Mouse (Mus musculus) CH12.LX (cell line): ENCODE measurements around the gene Arl15. TPM values are rescaled to one million over a fixed set of nuclear protein-coding genes. Genes with fewer than 3 reads are reported as not detected.

Source experiments
- DNase-seq: peaks from one replicate; pipeline ENCODE4 v3.0.0-alpha.2; 2013; ENCODE audit errors: extremely low read depth
- H3K27ac ChIP-seq: 2 replicates; pipeline ENCODE4 v1.5.1; 2012; ENCODE audit warnings: low read depth, mild to moderate bottlenecking, control low read depth, moderate library complexity; ENCODE audit not compliant: insufficient read depth
- H3K27me3 ChIP-seq: replicated peaks from 2 replicates; pipeline ENCODE3; 2012; ENCODE audit warnings: inconsistent platforms
- H3K36me3 ChIP-seq, 2 experiments: replicated peaks in 1 of 2; 2 replicates each; pipeline versions ENCODE3 to v1.6.1; 2012; ENCODE audit warnings: inconsistent platforms in 1 of 2, low read length in 1 of 2, mild to moderate bottlenecking in 1 of 2, mixed read lengths in 1 of 2, moderate library complexity in 1 of 2; ENCODE audit not compliant: control insufficient read depth in 1 of 2, insufficient read depth in 1 of 2
- H3K4me1 ChIP-seq, 2 experiments: 2 replicates each; pipeline ENCODE4 v1.6.1; 2012; ENCODE audit warnings: inconsistent platforms in 1 of 2, moderate library complexity in 1 of 2; ENCODE audit not compliant: insufficient read depth in 2 of 2, control insufficient read depth in 1 of 2
- H3K4me2 ChIP-seq: 2 replicates; pipeline ENCODE4 v1.6.1; 2012; ENCODE audit warnings: low read depth, mild to moderate bottlenecking, control low read depth; ENCODE audit not compliant: poor library complexity, insufficient read depth, severe bottlenecking
- H3K4me3 ChIP-seq, 3 experiments: fragments of 150-350 bp in 1 of 3; sonication (generic) in 1 of 3; replicated peaks in 1 of 3; 2 replicates each; pipeline versions ENCODE3 to v1.5.1; 2011 to 2012; ENCODE audit warnings: low read depth in 2 of 3, low read length in 2 of 3, mild to moderate bottlenecking in 2 of 3, moderate library complexity in 2 of 3, control low read depth in 1 of 3, improper control_type of control experiment in 1 of 3, inconsistent platforms in 1 of 3, mixed read lengths in 1 of 3; ENCODE audit not compliant: poor library complexity in 1 of 3
- H3K79me2 ChIP-seq: replicated peaks from 2 replicates; pipeline ENCODE4 v1.6.1; 2012; ENCODE audit warnings: mild to moderate bottlenecking, moderate library complexity; ENCODE audit not compliant: control insufficient read depth, poor library complexity, insufficient read depth, severe bottlenecking; ENCODE audit errors: extremely low read depth
- H3K9ac ChIP-seq: 2 replicates; pipeline ENCODE4 v1.6.1; 2012; ENCODE audit warnings: low read depth, mild to moderate bottlenecking, control low read depth, moderate library complexity; ENCODE audit not compliant: insufficient read depth
- H3K9me3 ChIP-seq: replicated peaks from 2 replicates; pipeline ENCODE3; 2012; ENCODE audit warnings: low read length, inconsistent platforms, mixed read lengths
- E2F4 ChIP-seq: IDR thresholded peaks from 2 replicates; pipeline ENCODE4 v1.6.1; 2011; ENCODE audit warnings: low read depth, low read length, improper control_type of control experiment; ENCODE audit not compliant: insufficient replicate concordance
- KAT2A ChIP-seq: IDR thresholded peaks from 2 replicates; pipeline ENCODE4 v1.6.1; 2012; ENCODE audit warnings: low read length, improper control_type of control experiment, inconsistent platforms; ENCODE audit not compliant: insufficient replicate concordance
- MAFK ChIP-seq: IDR thresholded peaks from 2 replicates; pipeline ENCODE4 v1.6.1; 2011; ENCODE audit warnings: low read length, improper control_type of control experiment; ENCODE audit not compliant: insufficient replicate concordance
- MEF2A ChIP-seq: IDR thresholded peaks from 2 replicates; pipeline ENCODE4 v1.6.1; 2014; ENCODE audit warnings: low read depth, mild to moderate bottlenecking, inconsistent platforms, low read length, improper control_type of control experiment, borderline replicate concordance
- MXI1 ChIP-seq: IDR thresholded peaks from 2 replicates; pipeline ENCODE4 v1.6.1; 2011; ENCODE audit warnings: mild to moderate bottlenecking, low read depth, low read length, improper control_type of control experiment
- USF1 ChIP-seq: IDR thresholded peaks from 2 replicates; pipeline ENCODE4 v1.6.1; 2014; ENCODE audit warnings: low read depth, mild to moderate bottlenecking, inconsistent platforms, low read length, improper control_type of control experiment
- ZKSCAN1 ChIP-seq: IDR thresholded peaks from 2 replicates; pipeline ENCODE4 v1.6.1; 2012; ENCODE audit warnings: low read depth, inconsistent platforms, low read length, improper control_type of control experiment, borderline replicate concordance
- ZNF384 ChIP-seq: IDR thresholded peaks from 2 replicates; pipeline ENCODE4 v1.6.1; 2012; ENCODE audit warnings: low read depth, low read length, improper control_type of control experiment, inconsistent platforms
- dilution Hi-C: fragments of 300-500 bp; cut with MboI; formaldehyde crosslinking; loops from 2 replicates; pipeline ENCODE4 v1.14.3; 2020; ENCODE audit warnings: low sequenced_read_pairs; ENCODE audit not compliant: extremely low pct_unique_long_range_greater_than_20kb, extremely low pct_ligation_motif_present
- in situ Hi-C: fragments of 300-500 bp; cut with MboI; formaldehyde crosslinking; loops from 3 replicates; pipeline ENCODE4 v1.14.3; 2019; ENCODE audit warnings: low sequenced_read_pairs, low pct_ligation_motif_present, low pct_unique_long_range_greater_than_20kb, mixed read lengths
- polyA plus RNA-seq: library from polyadenylated mRNA; unstranded; fragments of >175 nt; gene quantifications from 2 replicates; pipeline ENCODE4 v1.2.1, GENCODE M21; 2012; ENCODE audit warnings: low read depth; ENCODE audit not compliant: insufficient read length
- total RNA-seq, 2 experiments: library from RNA; depleted of rRNA; stranded (reverse); fragments of 300-350 nt in 1 of 2; fragments of >200 nt in 1 of 2; gene quantifications; 2 replicates each; pipeline ENCODE4 v1.2.3; 2012 to 2014

Gene Arl15
- total and polyA plus RNA-seq, 3 experiments, result 2.2 to 5.2 (median 4.8) TPM

DNA sequence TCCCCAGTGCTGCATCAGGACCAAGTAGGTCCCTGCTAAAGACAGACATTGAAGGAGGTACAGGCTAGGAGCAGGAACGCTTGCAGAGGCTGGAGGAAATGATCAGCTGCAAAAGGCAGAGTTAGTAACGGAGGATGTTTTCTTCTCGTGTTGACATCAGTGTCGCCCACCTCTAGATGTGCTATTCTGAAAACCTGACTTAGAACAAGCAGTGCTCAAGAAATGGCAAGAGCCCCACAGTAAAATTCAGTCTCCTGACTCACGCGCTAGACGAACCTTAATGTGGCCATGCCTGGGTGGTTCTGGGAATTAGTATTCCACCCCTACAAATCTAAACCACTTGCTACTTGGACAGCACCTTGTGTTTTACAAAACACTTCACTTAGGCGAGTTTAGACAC is 291.1 kb downstream of the Arl15 start:
- Histone ChIP-seq H3K4me2 (no peak overlapping the region), H3K4me3 (no peak overlapping the region), H3K4me1 (peaks cover 0 to 32% of the 10 kb centered on the region in 2 experiments; a peak in 2 of 4 replicates), H3K9me3 (no peaks in the 10 kb centered on the region), H3K27me3 (no peaks in the 10 kb centered on the region), H3K79me2 (no peaks in the 10 kb centered on the region), H3K9ac (no peak overlapping the region), H3K27ac (no peak overlapping the region), H3K36me3 (peaks cover 0 to 19% of the 10 kb centered on the region in 2 experiments)
- in situ Hi-C loops, result loop anchor here (25.0 kb wide), 2 partner anchors 198 to 402 kb away; no protein-coding TSS in a partner anchor
- no peak for DNase-seq
- TF ChIP-seq E2F4, result no peak
- no peak for TF ChIP-seq KAT2A
- no peak for TF ChIP-seq MXI1
- no peak for TF ChIP-seq ZNF384
- TF ChIP-seq MEF2A, result no peak
- no peak for TF ChIP-seq ZKSCAN1
- no peak for TF ChIP-seq MAFK
- dilution Hi-C loops, result no loop called here

DNA sequence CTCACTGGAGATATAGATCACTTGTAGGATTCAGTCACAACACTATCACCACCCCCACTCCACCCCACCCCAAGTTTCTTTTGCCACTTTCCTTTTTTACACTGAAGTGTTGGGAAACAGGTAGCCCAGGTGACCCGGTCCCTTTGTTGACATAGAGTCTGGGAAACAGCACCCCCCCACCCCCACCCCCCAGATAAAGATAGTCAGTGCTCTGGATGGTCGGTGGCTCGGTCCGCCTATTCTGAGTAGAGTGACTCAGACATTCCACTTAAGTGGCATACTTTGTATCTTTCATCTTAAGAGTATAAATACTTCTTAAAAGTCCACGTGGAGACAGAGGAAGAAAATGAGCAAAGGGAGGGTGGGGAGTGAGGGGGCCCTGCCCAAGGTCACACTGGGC is 292.0 kb downstream of the Arl15 start:
- Histone ChIP-seq H3K4me2 (no peak overlapping the region), H3K4me1 (peaks cover 0 to 32% of the 10 kb centered on the region in 2 experiments; a peak in 2 of 4 replicates), H3K79me2 (no peaks in the 10 kb centered on the region), H3K27ac (no peak overlapping the region), H3K27me3 (no peaks in the 10 kb centered on the region), H3K9ac (no peak overlapping the region), H3K4me3 (no peak overlapping the region)
- in situ Hi-C loops, result loop anchor here (25.0 kb wide), 2 partner anchors 199 to 401 kb away; no protein-coding TSS in a partner anchor
- TF ChIP-seq MEF2A, result peak; percentile 59
- TF ChIP-seq KAT2A, result no peak
- TF ChIP-seq, all 38 proteins: peak for 1
- dilution Hi-C loops, result no loop called here
- Histone ChIP-seq H3K9me3 (no peaks in the 10 kb centered on the region), H3K36me3 (peaks cover 0 to 19% of the 10 kb centered on the region in 2 experiments)
- peak; percentile 13 for DNase-seq

GRCm38 (mm10) chr13:114086801-114087200 is 292.5 kb downstream of the Arl15 start:
- in situ Hi-C loops, result loop anchor here (25.0 kb wide), 2 partner anchors 200 to 400 kb away; no protein-coding TSS in a partner anchor
- dilution Hi-C loops, result no loop called here

More at GRCm38 (mm10) chr13:114086801-114087200, 292.5 kb downstream of the Arl15 start:
- no peak for DNase-seq
- Histone ChIP-seq H3K27me3 (no peaks in the 10 kb centered on the region), H3K9me3 (no peaks in the 10 kb centered on the region), H3K4me1 (peaks cover 0 to 32% of the 10 kb centered on the region in 2 experiments; a peak in 2 of 4 replicates)
- no peak for TF ChIP-seq USF1
- TF ChIP-seq, all 38 proteins: peak for 0
- H3K4me2 ChIP-seq, result no peak overlapping the region
- no peak overlapping the region for H3K9ac ChIP-seq
- H3K36me3 ChIP-seq, result peaks cover 0 to 19% of the 10 kb centered on the region in 2 experiments
- H3K27ac ChIP-seq, result no peak overlapping the region
- no peak overlapping the region for H3K4me3 ChIP-seq
- no peaks in the 10 kb centered on the region for H3K79me2 ChIP-seq
